ENCODE assay signal across 9 mouse cellular contexts in the genomic region with DNA sequence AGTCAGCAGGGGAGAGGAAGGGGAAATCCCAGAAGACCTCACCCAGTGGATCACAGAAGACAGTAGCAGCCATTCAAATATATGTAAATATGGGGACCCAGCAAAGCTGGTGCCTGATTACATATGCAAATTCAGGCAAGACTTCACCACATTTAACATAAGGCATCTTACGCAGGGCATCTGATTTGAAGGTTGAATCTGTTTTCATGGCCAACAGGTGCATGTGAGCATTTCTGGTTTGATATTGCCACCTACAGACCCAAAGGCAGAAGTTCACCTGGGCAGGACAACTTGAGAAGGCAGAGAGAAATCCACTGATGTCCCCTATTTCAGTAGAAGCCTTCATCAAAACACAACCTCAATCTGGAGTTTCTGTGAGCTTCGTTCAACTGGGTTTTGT. TPM values are rescaled to one million over a fixed set of nuclear protein-coding genes. Genes with fewer than 3 reads are reported as not detected.
DNase-seq lines count a peak whose midpoint lies in the region; ATAC-seq lines count a peak whose summit lies in the region.
"Had no signal": no experiment of that assay in that cellular context is flagged by ENCODE, and none has a peak within 500 bp of the region (broad histone marks: within the 10 kb centered on the region; RNA-seq: fewer than 3 reads in every experiment).

No protein-coding gene starts in this region.

- H3K4me2 ChIP-seq in kidney, embryonic 14.5 days (replicated peaks; ENCODE audit: low read depth, low read length), result no peak overlapping the region
- H3K4me2 ChIP-seq: liver, embryonic 15.5 days; neural tube, embryonic 12.5 days had no signal

- H3K27me3 ChIP-seq in kidney, embryonic 14.5 days (ENCODE audit: control insufficient read depth, insufficient read depth, low read length), result no peaks in the 10 kb centered on the region; the same call in 1 of the 2 replicates
- H3K27me3 ChIP-seq: liver, embryonic 15.5 days; neural tube, embryonic 12.5 days had no signal

- no peaks in the 10 kb centered on the region for H3K4me1 ChIP-seq in kidney, embryonic 14.5 days (ENCODE audit: control insufficient read depth, insufficient read depth, low read length)
- H3K4me1 ChIP-seq: liver, embryonic 15.5 days; neural tube, embryonic 12.5 days had no signal

- H3K27ac ChIP-seq in kidney, embryonic 14.5 days (ENCODE audit: low read depth, low read length), result no peak overlapping the region
- H3K27ac ChIP-seq: liver, embryonic 15.5 days; neural tube, embryonic 12.5 days had no signal

- DNase-seq in kidney, adult 18-20 months, result peak; percentile 7
- peak; percentile 9 to 22 for DNase-seq in right cerebral cortex, adult 2 months (ENCODE audit: low spot score in 2 of 2)
- DNase-seq in right cerebral cortex, postnatal 4 days, result no peak
- DNase-seq in brain, adult 2 months (ENCODE audit: low read depth, low spot score), result peak; percentile 43
- DNase-seq in thymus, postnatal 36 days, result peak; percentile 16 to 29
- DNase-seq in urinary bladder, adult 2 months (ENCODE audit: low spot score), result no peak

- no peak overlapping the region for H3K9ac ChIP-seq in kidney, embryonic 14.5 days (ENCODE audit: low read depth, low read length)
- H3K9ac ChIP-seq: liver, embryonic 15.5 days; neural tube, embryonic 12.5 days had no signal

- H3K4me3 ChIP-seq in kidney, embryonic 14.5 days (ENCODE audit: low read length), result no peak overlapping the region
- H3K4me3 ChIP-seq: liver, embryonic 15.5 days; neural tube, embryonic 12.5 days had no signal

- no peaks in the 10 kb centered on the region for H3K36me3 ChIP-seq in kidney, embryonic 14.5 days (ENCODE audit: control insufficient read depth, insufficient read depth, low read length)
- H3K36me3 ChIP-seq: liver, embryonic 15.5 days; neural tube, embryonic 12.5 days had no signal

- ATAC-seq in kidney, embryonic 14.5 days (ENCODE audit: low FRiP score, low TSS enrichment), result no peak

- H3K9me3 ChIP-seq in kidney, embryonic 14.5 days (ENCODE audit: control insufficient read depth, low read length), result no peaks in the 10 kb centered on the region
- H3K9me3 ChIP-seq: liver, embryonic 15.5 days; neural tube, embryonic 12.5 days had no signal

- 46% methylated on average over 2 of the region's 2 CpGs for WGBS in kidney, embryonic 14.5 days

RNA-seq across cellular contexts. Expression of a gene that starts 48.8 kb away (rescaled TPM):
- not detected in 2 replicates for polyA plus RNA-seq in kidney, embryonic 14.5 days (2014; fragmentation: Nextera tagmentation; extraction: Ambion mirVana)
- polyA plus RNA-seq in urinary bladder, adult 2 months (2012; rRNA removed), result 0.10 and 0.12 TPM in 2 replicates
- polyA plus RNA-seq: liver, embryonic 15.5 days; neural tube, embryonic 12.5 days had no signal

Comparison
In these comparisons a context has a peak if more than half of its experiments do, and no peak if none do; other contexts are left out.
1. DNase-seq: peak in kidney, adult 18-20 months (single experiment), right cerebral cortex, adult 2 months (2 of 2), brain, adult 2 months (single experiment) and thymus, postnatal 36 days (2 of 2); none in right cerebral cortex, postnatal 4 days (single experiment) and urinary bladder, adult 2 months (single experiment).